8 mouse cellular contexts compared by ENCODE assay signal in the genomic region with DNA sequence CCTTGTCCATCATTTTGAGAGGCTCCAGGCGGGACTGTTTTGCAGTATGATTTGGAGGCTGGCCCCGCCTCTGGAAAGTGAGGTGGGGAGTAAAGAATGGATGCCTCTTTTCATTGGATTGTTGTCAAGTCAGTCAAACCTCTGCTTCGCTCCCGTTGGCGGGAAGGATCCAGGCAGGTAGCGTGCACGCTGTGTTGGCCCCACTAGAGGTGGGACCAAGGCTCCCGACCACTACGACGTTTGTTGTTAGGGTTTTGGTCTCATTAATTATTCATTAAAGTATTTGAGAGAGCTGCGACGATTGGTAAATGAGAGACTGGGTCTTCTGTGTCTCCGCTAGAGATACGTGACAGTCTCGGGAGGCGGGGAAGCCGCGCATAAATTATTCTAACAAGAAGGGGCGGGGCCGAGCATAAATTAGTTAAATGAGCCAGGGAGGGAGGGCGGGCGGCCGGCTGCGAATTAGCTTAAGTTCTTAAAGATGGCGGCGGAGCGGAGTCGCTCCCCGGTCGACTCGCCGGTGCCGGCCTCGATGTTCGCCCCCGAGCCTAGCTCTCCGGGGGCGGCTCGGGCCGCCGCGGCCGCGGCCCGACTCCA. TPM values are rescaled to one million over a fixed set of nuclear protein-coding genes. Genes with fewer than 3 reads are reported as not detected.
DNase-seq lines count a peak whose midpoint lies in the region; ATAC-seq lines count a peak whose summit lies in the region.

Gene Gtpbp1, plus strand, starts transcription at position 420 of the 597 bp plus-strand sequence.

- peak; percentile 98 for DNase-seq in CD4-positive, CD25-positive, alpha-beta regulatory T cell, adult 2 months (ENCODE audit: low read depth, low spot score)
- peak; percentile 99 for DNase-seq in fat pad, adult 2 months (ENCODE audit: extremely low read depth, low read depth, low spot score)
- DNase-seq in kidney, postnatal 10 days: peak; percentile 97
- peak; percentile 94 to 96 for DNase-seq in natural killer cell, adult 2 months (ENCODE audit: low spot score in 2 of 2)

- no peak within 1 kb of the TSS for H3K27ac ChIP-seq in brown adipose tissue, adult 24 weeks (replicated peaks; ENCODE audit: low read depth, low read length)
- H3K27ac ChIP-seq in heart, embryonic 13.5 days (replicated peaks): peak within 1 kb of the TSS; percentile 86
- peak within 1 kb of the TSS; percentile 95 for H3K27ac ChIP-seq in liver, embryonic 12.5 days
- peak within 1 kb of the TSS; percentile 67 for H3K27ac ChIP-seq in stomach, embryonic 15.5 days

- no peaks in the 10 kb centered on the region for H3K27me3 ChIP-seq in heart, embryonic 13.5 days (replicated peaks)
- no peaks in the 10 kb centered on the region for H3K27me3 ChIP-seq in liver, embryonic 12.5 days (replicated peaks)
- no peaks in the 10 kb centered on the region for H3K27me3 ChIP-seq in stomach, embryonic 15.5 days (replicated peaks)

- peaks cover 13% of the 10 kb centered on the region for H3K36me3 ChIP-seq in heart, embryonic 13.5 days
- H3K36me3 ChIP-seq in liver, embryonic 12.5 days: peaks cover 10% of the 10 kb centered on the region
- peaks cover 12% of the 10 kb centered on the region; the same call in 1 of the 2 replicates for H3K36me3 ChIP-seq in stomach, embryonic 15.5 days

- peak within 1 kb of the TSS; percentile 73 for H3K4me3 ChIP-seq in brown adipose tissue, adult 24 weeks (ENCODE audit: insufficient read depth, low read depth, low read length)
- peak within 1 kb of the TSS; percentile 93 for H3K4me3 ChIP-seq in heart, embryonic 13.5 days
- peak within 1 kb of the TSS; percentile 91 for H3K4me3 ChIP-seq in liver, embryonic 12.5 days
- peak within 1 kb of the TSS; percentile 75 for H3K4me3 ChIP-seq in stomach, embryonic 15.5 days (replicated peaks)

- H3K9ac ChIP-seq in heart, embryonic 13.5 days: peak within 1 kb of the TSS; percentile 96
- H3K9ac ChIP-seq in liver, embryonic 12.5 days: peak within 1 kb of the TSS; percentile 97
- H3K9ac ChIP-seq in stomach, embryonic 15.5 days: peak within 1 kb of the TSS; percentile 60

- peak; percentile 87 for ATAC-seq in heart, embryonic 13.5 days (ENCODE audit: extremely low read depth, insufficient number of reproducible peaks, low FRiP score, low TSS enrichment)
- peak; percentile 88 for ATAC-seq in liver, embryonic 12.5 days
- ATAC-seq in stomach, embryonic 15.5 days (ENCODE audit: insufficient read depth, low FRiP score, low read depth): peak; percentile 95

- WGBS in heart, embryonic 13.5 days: under 1% methylated on average over 45 of the region's 45 CpGs
- under 1% methylated on average over 45 of the region's 45 CpGs for WGBS in liver, embryonic 12.5 days (ENCODE audit: insufficient replicate concordance)
- under 1% methylated on average over 45 of the region's 45 CpGs for WGBS in stomach, embryonic 15.5 days

- peak within 1 kb of the TSS; percentile 85 for H3K4me2 ChIP-seq in heart, embryonic 13.5 days
- peak within 1 kb of the TSS; percentile 85 for H3K4me2 ChIP-seq in liver, embryonic 12.5 days
- H3K4me2 ChIP-seq in stomach, embryonic 15.5 days: peak within 1 kb of the TSS; percentile 97

- H3K9me3 ChIP-seq in heart, embryonic 13.5 days: no peaks in the 10 kb centered on the region
- no peaks in the 10 kb centered on the region for H3K9me3 ChIP-seq in liver, embryonic 12.5 days (replicated peaks)
- no peaks in the 10 kb centered on the region for H3K9me3 ChIP-seq in stomach, embryonic 15.5 days

- H3K4me1 ChIP-seq in brown adipose tissue, adult 24 weeks (ENCODE audit: control insufficient read depth, insufficient read depth, insufficient read length, low read length): peaks cover 16% of the 10 kb centered on the region
- H3K4me1 ChIP-seq in heart, embryonic 13.5 days: peaks cover 67% of the 10 kb centered on the region
- H3K4me1 ChIP-seq in liver, embryonic 12.5 days: peaks cover 70% of the 10 kb centered on the region
- peaks cover 31% of the 10 kb centered on the region for H3K4me1 ChIP-seq in stomach, embryonic 15.5 days

RNA-seq across cellular contexts. Expression of gene Gtpbp1, which starts in this region (rescaled TPM):
- polyA plus RNA-seq in brown adipose tissue, adult 24 weeks (2012; ENCODE audit: insufficient read depth, insufficient read length, missing spikeins): 15.3 and 15.4 TPM in 2 replicates
- polyA plus RNA-seq in heart, embryonic 13.5 days (2015; fragmentation: Nextera tagmentation; extraction: Ambion mirVana): 27.0 and 29.5 TPM in 2 replicates
- 48.3 and 50.0 TPM in 2 replicates for polyA plus RNA-seq in liver, embryonic 12.5 days (2016; fragmentation: Nextera tagmentation; extraction: Ambion mirVana)
- polyA plus RNA-seq in stomach, embryonic 15.5 days (2015; fragmentation: Nextera tagmentation; extraction: Ambion mirVana): 28.2 and 29.3 TPM in 2 replicates
